Mouse (Mus musculus) adrenal gland, adult (tissue): Measurements from ENCODE around the gene Hoxa3.

Experiments used
- DNase-seq, 2 experiments: peaks; one replicate each; pipeline ENCODE4 v3.0.0; 2022 to 2023; ENCODE audit warnings: low spot score in 1 of 2; ENCODE audit not compliant: inconsistent age in 2 of 2

The Hoxa3 gene

GRCm38 (mm10) chr6:52232984-52233545 is 19.9 kb upstream of the Hoxa3 start:
- no peak for DNase-seq

GRCm38 (mm10) chr6:52232568-52232965 is 19.4 kb upstream of the Hoxa3 start:
- peak in 1 of 2 experiments; percentile 60 for DNase-seq

- DNase-seq, result peak in 1 of 2 experiments; percentile 53
Measured at GRCm38 (mm10) chr6:52231885-52232567, 18.9 kb upstream of the Hoxa3 start.

- peak in 1 of 2 experiments; percentile 51 for DNase-seq
Measured at GRCm38 (mm10) chr6:52230516-52231165, 17.5 kb upstream of the Hoxa3 start, which contains the start of gene Hoxa9. TSS of gene Hoxa9 (minus strand) at chr6:52231089.

GRCm38 (mm10) chr6:52229558-52230416 is 16.7 kb upstream of the Hoxa3 start:
- DNase-seq, result peak in 1 of 2 experiments; percentile 35

GRCm38 (mm10) chr6:52228475-52229465 is 15.6 kb upstream of the Hoxa3 start:
- DNase-seq, result no peak

DNA sequence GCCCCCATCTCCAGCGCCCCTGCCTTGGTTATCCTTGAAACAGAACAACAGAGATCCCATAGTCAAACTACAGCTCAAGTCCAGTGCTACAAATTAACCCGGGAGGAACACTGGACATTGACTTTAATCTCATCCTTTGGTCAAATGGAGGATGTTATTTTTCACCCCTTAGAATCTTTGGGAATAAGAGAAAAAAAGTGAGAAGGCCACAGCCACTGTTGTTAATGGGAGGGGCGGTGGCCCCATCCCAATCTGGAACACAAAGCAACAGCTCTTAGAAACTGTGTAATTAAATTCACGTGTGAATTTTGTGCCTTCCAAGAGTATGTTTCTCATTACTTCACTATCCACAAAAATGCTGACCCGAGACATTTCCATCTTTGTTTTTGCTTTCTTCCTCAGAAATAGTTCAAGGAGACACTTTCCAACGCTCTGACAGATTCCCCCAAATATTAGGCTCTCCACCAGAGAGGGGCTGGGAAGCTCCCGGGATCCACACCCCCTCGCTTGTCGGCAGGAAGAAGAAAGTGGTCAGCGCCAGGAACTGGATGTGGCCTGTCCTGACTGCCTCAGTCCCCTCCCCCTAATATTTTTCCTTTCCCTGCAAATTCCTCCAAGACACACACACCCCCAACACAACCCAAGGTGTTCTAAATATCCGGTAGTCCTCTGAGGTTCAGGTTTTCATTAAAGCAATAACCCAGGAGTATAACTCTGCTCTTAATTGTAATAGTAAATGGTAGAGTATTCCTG is 14.5 kb upstream of the Hoxa3 start:
- no peak for DNase-seq

GRCm38 (mm10) chr6:52226569-52227257 is 13.6 kb upstream of the Hoxa3 start:
- DNase-seq, result peak in 1 of 2 experiments; percentile 60

DNA sequence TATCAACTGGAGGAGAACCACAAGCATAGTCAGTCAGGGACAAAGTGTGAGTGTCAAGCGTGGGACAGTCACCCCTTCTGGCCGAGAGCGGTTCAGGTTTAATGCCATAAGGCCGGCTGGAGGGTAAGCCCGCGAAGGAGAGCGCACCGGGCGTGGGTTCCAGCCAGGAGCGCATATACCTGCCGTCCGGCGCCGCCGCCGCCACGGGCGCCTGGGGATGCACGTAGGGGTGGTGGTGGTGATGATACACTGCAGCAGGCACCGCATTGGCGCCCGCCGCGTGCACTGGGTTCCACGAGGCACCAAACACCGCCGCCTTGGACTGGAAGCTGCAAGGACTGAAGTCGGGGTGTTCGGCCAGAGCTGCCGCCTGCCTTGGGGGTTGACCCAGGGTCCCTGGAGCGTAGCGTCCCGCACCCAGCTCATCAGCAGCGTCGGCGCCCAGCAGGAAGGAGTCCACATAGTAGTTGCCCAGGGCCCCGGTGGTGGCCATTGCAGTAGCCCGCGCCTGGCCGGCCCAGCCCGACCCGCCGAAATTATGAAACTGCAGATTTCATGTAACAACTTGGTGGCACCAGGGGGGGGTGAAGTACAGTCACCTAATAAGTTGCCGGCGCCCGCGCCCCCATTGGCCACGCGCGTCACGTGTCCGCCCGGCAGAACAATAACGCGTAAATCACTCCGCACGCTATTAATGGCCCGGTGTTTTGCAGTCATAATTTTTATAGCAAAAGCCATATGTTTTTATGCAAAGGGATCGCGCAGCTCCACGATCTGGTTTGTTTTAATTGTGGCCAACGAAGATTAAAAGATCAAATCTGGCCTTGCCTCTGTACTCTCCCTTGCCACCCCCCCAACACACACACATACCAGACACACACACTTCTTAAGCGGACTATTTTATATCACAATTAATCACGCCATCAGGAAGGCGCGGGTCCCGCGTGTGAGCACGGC is 12.8 kb upstream of the Hoxa3 start:
- peak in 1 of 2 experiments; percentile 68 for DNase-seq

- DNase-seq, result no peak
Measured at GRCm38 (mm10) chr6:52224895-52225611, 11.9 kb upstream of the Hoxa3 start.

DNA sequence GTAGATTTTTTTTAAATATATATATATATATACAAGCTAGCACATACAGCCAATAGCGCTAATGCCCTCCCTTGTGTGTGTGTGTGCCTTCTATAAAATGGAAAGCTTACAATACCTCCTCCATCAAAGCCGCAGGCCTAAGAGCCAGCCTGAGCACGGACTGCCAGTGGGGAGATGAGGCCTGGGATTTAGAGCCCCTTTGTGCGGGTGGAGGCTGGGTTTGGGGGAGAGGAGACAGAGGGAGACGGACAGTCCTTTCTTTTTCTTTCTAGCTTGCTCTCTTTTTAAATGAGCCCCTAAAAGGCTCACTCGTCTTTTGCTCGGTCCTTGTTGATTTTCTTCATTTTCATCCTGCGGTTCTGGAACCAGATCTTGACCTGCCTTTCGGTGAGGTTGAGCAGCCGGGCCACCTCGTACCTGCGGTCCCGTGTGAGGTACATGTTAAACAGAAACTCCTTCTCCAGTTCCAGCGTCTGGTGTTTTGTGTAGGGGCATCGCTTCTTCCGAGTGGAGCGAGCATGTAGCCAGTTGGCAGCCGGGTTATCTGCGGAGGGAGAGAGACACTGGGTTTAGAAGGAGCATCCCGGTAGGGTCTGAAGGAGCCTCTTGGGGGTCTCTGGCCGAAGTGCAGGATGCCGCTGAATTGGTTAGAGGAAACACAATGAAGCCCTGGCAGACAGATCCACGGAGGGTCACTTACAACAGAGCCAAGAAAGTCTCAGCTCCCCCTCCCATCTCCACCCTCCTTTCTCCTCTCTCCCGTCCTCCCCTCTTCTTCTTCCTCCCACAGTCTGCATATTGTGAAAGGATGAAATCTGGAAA is 11.0 kb upstream of the Hoxa3 start:
- DNase-seq, result peak in 1 of 2 experiments; percentile 32

DNA sequence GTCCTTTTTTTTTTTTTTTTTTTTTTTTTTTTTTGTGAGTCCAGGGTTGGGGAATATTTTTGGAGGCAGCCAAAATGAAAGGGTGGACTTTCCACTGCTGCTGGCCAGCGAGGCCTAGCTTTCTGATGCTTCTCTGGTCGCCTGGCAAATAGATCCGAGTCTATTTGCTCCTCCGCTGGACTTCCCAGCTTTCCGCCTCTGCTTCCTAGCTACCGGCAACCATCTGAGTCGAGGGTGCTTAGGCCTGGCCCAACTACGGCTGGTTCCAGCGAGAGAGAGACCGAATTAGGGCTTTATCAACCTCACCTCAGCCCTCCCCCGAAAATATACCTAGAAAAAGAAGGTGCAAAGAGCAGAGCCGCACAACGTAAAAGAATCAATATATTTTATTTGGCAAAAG is 9.6 kb upstream of the Hoxa3 start:
- no peak for DNase-seq

DNA sequence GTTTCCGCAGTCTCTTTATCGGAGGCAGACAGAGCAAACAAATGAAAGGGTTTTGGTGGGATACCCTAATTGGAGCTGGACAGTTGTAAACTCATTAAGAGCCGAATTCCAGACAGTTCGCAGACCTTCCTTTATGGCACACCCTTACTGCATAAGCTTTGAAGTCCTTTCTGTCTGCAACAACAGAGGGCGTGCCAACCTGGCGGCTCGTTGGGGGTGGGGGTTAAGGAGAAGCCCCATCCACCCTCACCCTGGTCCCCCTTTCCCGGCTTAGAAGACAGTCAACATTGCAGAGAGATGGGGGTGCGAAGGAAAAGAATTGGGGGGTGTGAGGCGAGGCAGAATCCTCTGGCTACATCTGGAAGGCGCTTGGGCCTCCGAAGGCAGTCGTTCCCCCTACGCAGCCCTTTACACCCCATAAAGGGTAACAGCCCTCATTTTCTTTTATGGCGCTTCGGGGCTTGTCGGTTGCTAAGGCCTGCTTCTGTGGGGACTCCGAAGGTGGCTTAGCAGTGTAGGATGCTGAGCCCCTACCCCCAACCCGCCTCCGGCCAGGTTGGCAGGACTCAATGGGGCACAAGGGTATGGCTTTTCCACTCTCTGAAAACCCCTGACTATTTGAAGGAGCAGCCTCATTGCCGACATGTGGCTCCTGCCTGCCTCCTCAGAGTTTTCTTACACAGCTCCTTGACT is 9.0 kb upstream of the Hoxa3 start:
- no peak for DNase-seq

- DNase-seq, result peak; percentile 90 to 97
Measured at GRCm38 (mm10) chr6:52221337-52221992, 8.3 kb upstream of the Hoxa3 start, which contains the start of gene Hoxa7. TSS of gene Hoxa7 (minus strand) at chr6:52221854.

DNA sequence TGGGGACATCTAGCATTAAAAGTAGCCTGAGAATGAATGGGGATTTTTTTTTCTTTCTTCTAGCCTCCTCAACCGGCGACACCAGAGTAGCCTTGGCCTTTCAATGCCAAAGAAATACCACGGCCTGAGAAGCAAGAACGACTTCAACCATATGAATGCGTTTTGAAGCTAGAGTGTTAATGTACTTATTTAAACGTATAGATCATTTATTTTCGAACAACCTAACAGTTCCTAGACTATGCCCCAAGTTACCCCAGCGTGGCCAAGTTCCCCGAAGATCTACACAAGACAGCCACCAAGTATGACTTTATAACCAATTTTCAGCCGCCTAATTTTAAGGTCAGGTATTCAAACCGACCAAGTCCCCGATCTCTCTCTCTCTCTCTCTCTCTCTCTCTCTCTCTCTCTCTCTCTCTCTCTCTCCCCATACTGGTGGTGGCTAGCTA is 7.8 kb upstream of the Hoxa3 start:
- DNase-seq, result no peak
